Mouse (Mus musculus) erythroblast, embryonic 14.5 days (primary cell): ENCODE measurements at regions not wholly inside any gene's neighbourhood (a gene's known extent, or its start where the extent isn't known, plus 50 kb on each side); places are given as distances from the start of the nearest gene placed in this dataset.

Experiments
- GATA1 ChIP-seq: IDR thresholded peaks from 2 replicates; pipeline ENCODE4 v1.6.1; 2012; ENCODE audit warnings: low read length, inconsistent platforms, mixed read lengths
- TAL1 ChIP-seq: IDR thresholded peaks from 3 replicates; pipeline ENCODE4 v1.6.1; 2012; ENCODE audit warnings: low read length, inconsistent platforms, mixed read lengths

DNA sequence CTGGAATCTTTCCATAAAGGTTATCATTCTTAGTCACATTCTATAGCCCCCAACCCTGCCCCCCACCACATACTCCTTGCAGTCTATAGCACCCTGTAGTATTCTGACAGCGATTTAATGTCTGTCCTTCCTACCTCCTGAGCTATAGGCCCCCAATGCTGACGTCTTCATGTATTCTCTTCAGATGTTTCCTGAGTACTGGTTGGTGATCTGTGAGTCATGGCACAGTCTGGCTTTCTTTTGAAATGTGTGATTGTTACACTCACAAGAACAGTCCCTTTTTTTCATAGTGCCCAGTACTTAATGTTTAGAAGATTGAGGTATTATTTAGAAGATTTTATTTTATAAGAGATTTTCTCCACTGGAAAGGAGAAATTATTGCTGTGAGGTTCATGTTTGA, 634.6 kb upstream of the Zeb2 start:
- TF ChIP-seq GATA1 (no peak), TAL1 (no peak)
